Mouse (Mus musculus): ENCODE data around the gene Slc6a12. TPM values are rescaled to one million over a fixed set of nuclear protein-coding genes. Genes with fewer than 3 reads are reported as not detected.
A peak's percentile ranks its signal among the peaks of the same experiment; 100 is the strongest.

The Slc6a12 gene
- polyA plus RNA-seq (2015; fragmentation: Nextera tagmentation; extraction: Ambion mirVana) = 3.4 and 4.0 TPM in 2 replicates

GRCm38 (mm10) chr6:121343026-121343770, at the start of gene Slc6a12:
Slc6a12 (plus strand) TSS chr6:121343076.
- 57% methylated on average over 15 of the region's 15 CpGs for WGBS (ENCODE audit: insufficient replicate concordance)
- no peaks in the 10 kb centered on the region for H3K9me3 ChIP-seq (replicated peaks; ENCODE audit: control insufficient read depth, low read length)
- no peak within 1 kb of the TSS for H3K27ac ChIP-seq (ENCODE audit: low read length)
- no peaks in the 10 kb centered on the region for H3K27me3 ChIP-seq (ENCODE audit: control insufficient read depth, insufficient read depth, low read depth, low read length)
- no peaks in the 10 kb centered on the region for H3K36me3 ChIP-seq (ENCODE audit: control insufficient read depth, insufficient read depth)
- no peak within 1 kb of the TSS for H3K4me2 ChIP-seq (ENCODE audit: low read depth, low read length)
- H3K4me3 ChIP-seq (ENCODE audit: low read depth, low read length) = no peak within 1 kb of the TSS; the same call in 1 of the 2 replicates
- peaks cover 3% of the 10 kb centered on the region for H3K4me1 ChIP-seq (ENCODE audit: control insufficient read depth, low read depth, low read length)
- H3K9ac ChIP-seq (ENCODE audit: low read depth, low read length) = no peak within 1 kb of the TSS
- ATAC-seq (ENCODE audit: low read depth) = no peak

GRCm38 (mm10) chr6:121299317-121299716, 43.6 kb upstream of the Slc6a12 start:
- 53% methylated on average over 7 of the region's 7 CpGs for WGBS (ENCODE audit: insufficient replicate concordance)
- no peak for ATAC-seq (ENCODE audit: low read depth)

GRCm38 (mm10) chr6:121299954-121300353, 42.9 kb upstream of the Slc6a12 start, which contains the start of gene Slc6a13:
Slc6a13 (plus strand) TSS chr6:121300227.
- H3K27me3 ChIP-seq (ENCODE audit: control insufficient read depth, insufficient read depth, low read depth, low read length) = no peaks in the 10 kb centered on the region
- H3K9ac ChIP-seq (ENCODE audit: low read depth, low read length) = no peak within 1 kb of the TSS
- no peaks in the 10 kb centered on the region for H3K9me3 ChIP-seq (replicated peaks; ENCODE audit: control insufficient read depth, low read length)
- 14% methylated on average over 11 of the region's 11 CpGs for WGBS (ENCODE audit: insufficient replicate concordance)
- no peaks in the 10 kb centered on the region for H3K36me3 ChIP-seq (ENCODE audit: control insufficient read depth, insufficient read depth)
- H3K4me2 ChIP-seq (ENCODE audit: low read depth, low read length) = peak within 1 kb of the TSS; percentile 4
- peak; percentile 76 for ATAC-seq (ENCODE audit: low read depth)
- no peaks in the 10 kb centered on the region; the same call in none of the 2 replicates for H3K4me1 ChIP-seq (ENCODE audit: control insufficient read depth, low read depth, low read length)
- peak within 1 kb of the TSS; percentile 27 for H3K4me3 ChIP-seq (ENCODE audit: low read depth, low read length)
- H3K27ac ChIP-seq (ENCODE audit: low read length) = peak within 1 kb of the TSS; percentile 21; the same call in 1 of the 2 replicates

More at GRCm38 (mm10) chr6:121299317-121299716, 43.6 kb upstream of the Slc6a12 start:
- no peaks in the 10 kb centered on the region for H3K36me3 ChIP-seq (ENCODE audit: control insufficient read depth, insufficient read depth)
- H3K9me3 ChIP-seq (replicated peaks; ENCODE audit: control insufficient read depth, low read length) = no peaks in the 10 kb centered on the region
- H3K9ac ChIP-seq (ENCODE audit: low read depth, low read length) = no peak overlapping the region
- no peak overlapping the region for H3K4me2 ChIP-seq (ENCODE audit: low read depth, low read length)
- no peaks in the 10 kb centered on the region; the same call in none of the 2 replicates for H3K4me1 ChIP-seq (ENCODE audit: control insufficient read depth, low read depth, low read length)
- H3K4me3 ChIP-seq (ENCODE audit: low read depth, low read length) = no peak overlapping the region
- no peak overlapping the region for H3K27ac ChIP-seq (ENCODE audit: low read length)
- H3K27me3 ChIP-seq (ENCODE audit: control insufficient read depth, insufficient read depth, low read depth, low read length) = no peaks in the 10 kb centered on the region

DNA sequence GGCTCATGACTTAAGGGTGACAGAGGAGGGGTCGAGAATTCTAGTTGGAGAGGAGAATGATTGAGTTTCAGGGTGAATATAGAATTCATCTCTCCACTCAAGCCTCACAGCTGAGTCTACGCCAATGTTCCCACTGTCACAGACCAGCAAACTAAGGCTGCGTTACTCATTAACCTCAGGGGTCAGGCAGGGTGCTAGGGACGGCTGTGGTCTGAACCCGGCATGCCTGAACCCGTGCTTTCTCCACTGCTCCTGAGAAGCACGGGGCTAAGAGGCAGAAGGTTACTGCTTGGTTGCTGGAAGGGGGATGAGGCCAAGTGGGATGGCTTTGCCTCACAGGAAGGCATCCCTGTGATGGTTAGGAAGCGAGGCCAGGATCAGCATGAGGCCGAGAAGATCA, 42.4 kb upstream of the Slc6a12 start:
- Histone ChIP-seq H3K27me3 (ENCODE audit: control insufficient read depth, insufficient read depth, low read depth, low read length) (no peaks in the 10 kb centered on the region), H3K9ac (ENCODE audit: low read depth, low read length) (no peak overlapping the region), H3K4me3 (ENCODE audit: low read depth, low read length) (peak overlapping the region; percentile 27), H3K36me3 (ENCODE audit: control insufficient read depth, insufficient read depth) (no peaks in the 10 kb centered on the region), H3K9me3 (replicated peaks; ENCODE audit: control insufficient read depth, low read length) (no peaks in the 10 kb centered on the region), H3K4me1 (ENCODE audit: control insufficient read depth, low read depth, low read length) (no peaks in the 10 kb centered on the region; the same call in none of the 2 replicates), H3K27ac (ENCODE audit: low read length) (peak overlapping the region; percentile 9; the same call in 1 of the 2 replicates), H3K4me2 (ENCODE audit: low read depth, low read length) (peak overlapping the region; percentile 4)
- WGBS (ENCODE audit: insufficient replicate concordance) = 34% methylated on average over 9 of the region's 9 CpGs
- peak; percentile 73 for ATAC-seq (ENCODE audit: low read depth)

- peak overlapping the region; percentile 71 for H3K27ac ChIP-seq (ENCODE audit: low read length)
- no peaks in the 10 kb centered on the region for H3K9me3 ChIP-seq (replicated peaks; ENCODE audit: control insufficient read depth, low read length)
- no peaks in the 10 kb centered on the region for H3K27me3 ChIP-seq (ENCODE audit: control insufficient read depth, insufficient read depth, low read depth, low read length)
- no peak overlapping the region for H3K9ac ChIP-seq (ENCODE audit: low read depth, low read length)
- H3K4me1 ChIP-seq (ENCODE audit: control insufficient read depth, low read depth, low read length) = no peaks in the 10 kb centered on the region; the same call in none of the 2 replicates
- ATAC-seq (ENCODE audit: low read depth) = peak; percentile 26; the same call in 1 of the 2 replicates
- H3K36me3 ChIP-seq (ENCODE audit: control insufficient read depth, insufficient read depth) = no peaks in the 10 kb centered on the region
- WGBS (ENCODE audit: insufficient replicate concordance) = 47% methylated on average over 10 of the region's 10 CpGs
- H3K4me2 ChIP-seq (ENCODE audit: low read depth, low read length) = no peak overlapping the region
- no peak overlapping the region for H3K4me3 ChIP-seq (ENCODE audit: low read depth, low read length)
Measured at GRCm38 (mm10) chr6:121303466-121304220, 39.2 kb upstream of the Slc6a12 start.

DNA sequence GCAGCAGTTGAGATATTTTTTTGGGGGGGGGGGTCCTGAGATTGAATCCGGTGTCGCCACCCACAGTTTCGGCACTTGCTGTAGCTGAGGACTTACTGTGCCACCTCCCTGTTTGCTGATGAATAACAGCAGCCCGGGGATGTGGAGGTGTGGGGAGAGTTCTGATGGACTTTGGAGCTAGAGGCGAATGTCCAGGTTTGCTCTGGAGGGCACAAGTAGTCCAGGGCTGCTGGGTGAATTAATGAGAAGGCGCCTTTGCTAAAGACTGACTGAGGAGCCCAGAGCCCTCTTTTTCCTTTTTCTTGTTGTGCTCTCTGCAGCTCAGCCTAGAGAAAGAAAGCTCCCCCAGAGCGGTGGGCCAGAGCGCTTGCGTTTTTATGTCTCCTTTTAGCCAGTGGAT, 38.2 kb upstream of the Slc6a12 start:
- Histone ChIP-seq H3K36me3 (ENCODE audit: control insufficient read depth, insufficient read depth) (no peaks in the 10 kb centered on the region), H3K4me3 (ENCODE audit: low read depth, low read length) (no peak overlapping the region), H3K27me3 (ENCODE audit: control insufficient read depth, insufficient read depth, low read depth, low read length) (no peaks in the 10 kb centered on the region), H3K9ac (ENCODE audit: low read depth, low read length) (peak overlapping the region; percentile 7; the same call in 1 of the 2 replicates), H3K27ac (ENCODE audit: low read length) (peak overlapping the region; percentile 71), H3K9me3 (replicated peaks; ENCODE audit: control insufficient read depth, low read length) (no peaks in the 10 kb centered on the region), H3K4me2 (ENCODE audit: low read depth, low read length) (peak overlapping the region; percentile 5), H3K4me1 (ENCODE audit: control insufficient read depth, low read depth, low read length) (no peaks in the 10 kb centered on the region; the same call in none of the 2 replicates)
- 63% methylated on average over 9 of the region's 9 CpGs for WGBS (ENCODE audit: insufficient replicate concordance)
- peak; percentile 64 for ATAC-seq (ENCODE audit: low read depth)

DNA sequence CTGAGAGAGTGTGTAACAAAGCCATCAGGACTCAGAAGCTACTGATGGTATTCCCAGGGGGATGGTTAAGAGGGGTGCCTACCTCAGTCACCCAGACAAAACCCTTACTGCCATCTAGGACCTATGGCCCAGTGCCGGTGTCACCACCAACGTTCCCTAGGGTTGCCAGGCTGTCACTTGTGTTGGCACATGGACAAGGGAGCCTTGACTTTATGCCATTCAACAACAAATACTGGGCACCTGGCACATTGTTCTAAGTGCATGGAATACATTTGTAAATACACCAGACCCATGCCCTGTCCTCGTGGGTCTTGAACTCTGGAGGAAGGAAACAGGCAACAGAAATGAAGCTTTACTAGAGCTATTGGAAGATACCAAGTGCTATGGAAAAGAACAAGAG, 37.3 kb upstream of the Slc6a12 start:
- no peaks in the 10 kb centered on the region; the same call in none of the 2 replicates for H3K4me1 ChIP-seq (ENCODE audit: control insufficient read depth, low read depth, low read length)
- no peak overlapping the region for H3K4me3 ChIP-seq (ENCODE audit: low read depth, low read length)
- ATAC-seq (ENCODE audit: low read depth) = no peak
- H3K27me3 ChIP-seq (ENCODE audit: control insufficient read depth, insufficient read depth, low read depth, low read length) = no peaks in the 10 kb centered on the region
- no peak overlapping the region for H3K4me2 ChIP-seq (ENCODE audit: low read depth, low read length)
- WGBS (ENCODE audit: insufficient replicate concordance) = 68% methylated on average over 3 of the region's 3 CpGs
- no peaks in the 10 kb centered on the region for H3K36me3 ChIP-seq (ENCODE audit: control insufficient read depth, insufficient read depth)
- no peak overlapping the region for H3K9ac ChIP-seq (ENCODE audit: low read depth, low read length)
- H3K27ac ChIP-seq (ENCODE audit: low read length) = no peak overlapping the region
- H3K9me3 ChIP-seq (replicated peaks; ENCODE audit: control insufficient read depth, low read length) = no peaks in the 10 kb centered on the region

- H3K27ac ChIP-seq (ENCODE audit: low read length) = peak overlapping the region; percentile 74
- 54% methylated on average over 6 of the region's 6 CpGs for whole genome bisulfite sequencing (ENCODE audit: insufficient replicate concordance)
- ATAC-seq (ENCODE audit: low read depth) = peak; percentile 87
Measured at GRCm38 (mm10) chr6:121310984-121311383, 31.9 kb upstream of the Slc6a12 start.

More at GRCm38 (mm10) chr6:121310984-121311383, 31.9 kb upstream of the Slc6a12 start:
- Histone ChIP-seq H3K36me3 (ENCODE audit: control insufficient read depth, insufficient read depth) (no peaks in the 10 kb centered on the region), H3K9me3 (replicated peaks; ENCODE audit: control insufficient read depth, low read length) (no peaks in the 10 kb centered on the region), H3K4me2 (ENCODE audit: low read depth, low read length) (no peak overlapping the region), H3K27me3 (ENCODE audit: control insufficient read depth, insufficient read depth, low read depth, low read length) (no peaks in the 10 kb centered on the region), H3K4me3 (ENCODE audit: low read depth, low read length) (no peak overlapping the region), H3K9ac (ENCODE audit: low read depth, low read length) (no peak overlapping the region), H3K4me1 (ENCODE audit: control insufficient read depth, low read depth, low read length) (no peaks in the 10 kb centered on the region; the same call in 1 of the 2 replicates)

Data from liver, embryonic 16.5 days (tissue).